Mouse (Mus musculus) hindbrain, embryonic 11.5 days (tissue): ENCODE measurements at regions not wholly inside any gene's neighbourhood (a gene's known extent, or its start where the extent isn't known, plus 50 kb on each side); places are given as distances from the start of the nearest gene placed in this dataset.

ENCODE experiments used
- ATAC-seq: fragments of 200-750 bp; cut with Nextera tagmentation; 2 replicates; pipeline ENCODE4 v1.8.0; 2017; ENCODE audit warnings: mild to moderate bottlenecking, moderate TSS enrichment, moderate library complexity; ENCODE audit not compliant: low FRiP score
- DNase-seq: peaks from one replicate; pipeline ENCODE4 v3.0.0-alpha.2; 2015; ENCODE audit warnings: low spot score
- H3K27ac ChIP-seq: fragments of 300-500 bp; sonication (generic); 2 replicates; pipeline ENCODE4 v1.5.1; 2014; ENCODE audit warnings: mild to moderate bottlenecking, low read depth, low read length
- H3K27me3 ChIP-seq: fragments of 300-500 bp; sonication (generic); 2 replicates; pipeline ENCODE4 v1.6.1; 2014; ENCODE audit warnings: mild to moderate bottlenecking, low read length, moderate library complexity, mixed read lengths; ENCODE audit not compliant: control insufficient read depth, insufficient read depth
- H3K36me3 ChIP-seq: fragments of 300-500 bp; sonication (generic); 2 replicates; pipeline ENCODE4 v1.6.1; 2014; ENCODE audit warnings: mild to moderate bottlenecking, low read length, moderate library complexity, mixed read lengths; ENCODE audit not compliant: control insufficient read depth, insufficient read depth
- H3K4me1 ChIP-seq: fragments of 300-500 bp; sonication (generic); replicated peaks from 2 replicates; pipeline ENCODE4 v1.6.1; 2014; ENCODE audit warnings: low read length, mixed read lengths; ENCODE audit not compliant: control insufficient read depth, insufficient read depth
- H3K4me2 ChIP-seq: fragments of 300-500 bp; sonication (generic); replicated peaks from 2 replicates; pipeline ENCODE4 v1.6.1; 2014; ENCODE audit warnings: mild to moderate bottlenecking, low read depth, low read length
- H3K4me3 ChIP-seq: fragments of 300-500 bp; sonication (generic); 2 replicates; pipeline ENCODE4 v1.5.1; 2014; ENCODE audit warnings: low read depth, low read length
- H3K9ac ChIP-seq: fragments of 300-500 bp; sonication (generic); 2 replicates; pipeline ENCODE4 v1.6.1; 2014; ENCODE audit warnings: low read depth, low read length
- H3K9me3 ChIP-seq: fragments of 300-500 bp; sonication (generic); 2 replicates; pipeline ENCODE4 v1.6.1; 2016; ENCODE audit warnings: low read length; ENCODE audit not compliant: control insufficient read depth
- WGBS: fragments of 180-500 bp; shearing (Covaris S2); extraction: QIAGEN DNeasy Blood & Tissue Kit; methylation state at CpG from one replicate; pipeline ENCODE4 v1.1.7; 2014; 5-methylcytosine and 5-hydroxymethylcytosine counted together

DNA sequence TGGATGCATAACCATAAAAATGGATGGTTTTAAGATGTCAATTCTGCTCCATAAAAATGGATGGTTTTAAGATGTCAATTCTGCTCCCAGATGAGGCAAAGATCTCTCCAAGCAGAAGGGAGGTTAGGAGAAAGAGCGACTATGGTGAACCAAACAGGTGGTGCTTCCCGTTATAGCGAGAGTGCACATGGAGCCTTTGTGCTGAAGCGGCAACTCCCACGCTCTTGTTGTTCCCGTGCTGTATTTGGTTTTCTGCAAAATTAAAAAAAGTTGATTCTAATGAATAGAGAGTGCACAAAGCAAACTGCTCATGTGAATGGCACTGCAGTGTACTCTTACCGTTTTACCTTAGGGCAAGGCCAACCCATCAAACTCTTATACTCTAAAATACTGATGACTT, 497.5 kb upstream of the Nbea start:
- DNase-seq (no peak), ATAC-seq (no peak)
- Histone ChIP-seq H3K9me3 (no peaks in the 10 kb centered on the region), H3K4me3 (no peak overlapping the region), H3K36me3 (no peaks in the 10 kb centered on the region), H3K27me3 (no peaks in the 10 kb centered on the region), H3K9ac (no peak overlapping the region), H3K27ac (no peak overlapping the region), H3K4me2 (no peak overlapping the region), H3K4me1 (no peaks in the 10 kb centered on the region)
- WGBS, result 98% methylated on average over 7 of the region's 7 CpGs

DNA sequence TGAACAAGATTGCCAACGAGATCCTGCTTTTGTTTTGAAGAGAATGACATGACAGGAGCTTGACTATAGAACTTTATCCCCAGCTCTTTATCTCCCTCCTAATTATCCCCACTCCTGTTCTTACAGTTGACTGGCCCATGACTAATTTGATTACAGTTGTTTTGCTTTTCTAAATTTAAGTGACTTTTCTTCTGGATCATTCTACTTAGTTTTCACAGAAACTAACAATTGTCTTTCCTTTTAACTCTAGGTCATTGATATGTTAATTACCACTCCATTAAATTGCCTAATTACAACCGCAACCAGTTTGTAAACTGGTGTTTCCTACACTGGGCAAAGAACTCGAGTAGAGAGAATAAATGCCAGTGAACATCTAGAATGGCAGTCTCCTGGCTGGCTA, 485.3 kb upstream of the Nbea start:
- Histone ChIP-seq H3K4me1 (no peaks in the 10 kb centered on the region), H3K36me3 (no peaks in the 10 kb centered on the region), H3K9me3 (no peaks in the 10 kb centered on the region), H3K4me2 (no peak overlapping the region), H3K27ac (no peak overlapping the region), H3K4me3 (no peak overlapping the region), H3K27me3 (no peaks in the 10 kb centered on the region), H3K9ac (no peak overlapping the region)
- no peak for DNase-seq
- peak; percentile 38; the same call in 1 of the 2 replicates for ATAC-seq
- WGBS, result 31% methylated on average over 3 of the region's 3 CpGs

DNA sequence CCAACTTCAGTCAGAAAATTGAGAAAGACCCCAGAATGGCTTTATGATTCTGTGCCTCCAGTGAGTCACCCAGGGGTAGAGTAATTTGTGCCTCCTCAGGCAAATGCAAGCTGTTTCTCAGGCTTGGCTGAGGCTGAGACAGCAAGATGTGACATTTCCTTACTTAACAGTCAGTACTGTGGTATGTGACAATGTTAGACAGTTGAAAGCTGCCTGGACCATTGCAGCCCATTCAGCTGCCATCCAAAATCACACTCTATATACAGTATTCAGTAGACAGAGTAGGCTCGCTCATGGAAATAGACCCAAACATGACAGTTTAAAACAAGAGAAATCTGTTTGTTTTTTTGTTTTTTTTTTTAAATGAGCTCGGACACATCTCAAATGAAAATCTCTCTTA, 477.1 kb upstream of the Nbea start:
- ATAC-seq (no peak), DNase-seq (no peak)
- Histone ChIP-seq H3K4me3 (no peak overlapping the region), H3K27ac (no peak overlapping the region), H3K9ac (no peak overlapping the region), H3K4me2 (no peak overlapping the region), H3K36me3 (no peaks in the 10 kb centered on the region), H3K9me3 (no peaks in the 10 kb centered on the region), H3K4me1 (no peaks in the 10 kb centered on the region), H3K27me3 (no peaks in the 10 kb centered on the region)
- 88% methylated on average over 2 of the region's 2 CpGs for WGBS

DNA sequence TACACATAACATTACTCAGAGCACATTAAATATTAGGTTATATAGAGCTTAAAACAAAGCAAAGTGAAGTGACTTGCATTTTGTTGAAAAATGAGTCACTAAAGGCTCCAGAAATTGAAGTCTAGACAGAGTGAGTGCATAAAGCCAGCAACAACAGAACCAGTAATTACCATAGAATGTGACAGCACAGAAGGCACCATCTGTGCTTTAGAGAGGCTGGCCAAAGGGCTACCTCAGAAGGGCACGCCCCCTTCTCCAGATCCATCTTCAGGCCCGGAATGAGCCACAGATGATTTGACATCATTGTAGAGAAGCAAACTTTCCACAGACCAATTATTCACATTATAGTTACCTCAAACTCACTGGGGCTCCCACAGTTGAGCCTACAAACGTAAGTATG, 463.8 kb upstream of the Nbea start:
- 82% methylated on average over 3 of the region's 3 CpGs for WGBS
- Histone ChIP-seq H3K4me2 (no peak overlapping the region), H3K27ac (no peak overlapping the region), H3K36me3 (no peaks in the 10 kb centered on the region), H3K9me3 (no peaks in the 10 kb centered on the region), H3K27me3 (no peaks in the 10 kb centered on the region), H3K4me3 (no peak overlapping the region), H3K9ac (no peak overlapping the region), H3K4me1 (no peaks in the 10 kb centered on the region)
- no peak; the same call in 1 of the 2 replicates for ATAC-seq
- no peak for DNase-seq
